Mouse (Mus musculus): ENCODE results near the gene Rnft2. TPM values are rescaled to one million over a fixed set of nuclear protein-coding genes. Genes with fewer than 3 reads are reported as not detected.

The Rnft2 gene
- polyA plus RNA-seq, 1 experiment from 2014 or later = 13.1 TPM

DNA sequence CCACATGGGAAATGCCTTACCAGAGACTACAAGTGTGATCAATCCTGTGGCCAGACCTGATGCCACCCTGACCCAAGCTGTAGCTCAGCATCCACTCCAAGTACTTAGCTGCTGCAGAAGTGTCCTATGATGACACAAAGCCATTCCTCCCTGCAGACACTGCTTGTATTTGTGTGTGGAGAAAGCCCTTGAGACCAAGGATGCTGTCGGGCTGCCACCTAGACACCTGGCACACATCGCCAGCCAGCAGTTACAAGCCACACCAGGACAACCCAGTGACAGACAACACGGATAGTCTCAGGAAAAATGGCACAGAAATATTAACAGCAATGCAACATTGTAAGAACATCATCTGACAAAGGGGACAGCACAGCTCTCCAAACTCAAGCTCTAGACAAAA, 99.5 kb downstream of the Rnft2 start:
- Histone ChIP-seq H3K27me3 (no peaks in the 10 kb centered on the region), H3K4me1 (replicated peaks) (peaks cover 30% of the 10 kb centered on the region), H3K4me2 (replicated peaks) (no peak overlapping the region), H3K36me3 (peaks cover 27% of the 10 kb centered on the region), H3K9me3 (no peaks in the 10 kb centered on the region), H3K27ac (peak overlapping the region; percentile 73), H3K4me3 (replicated peaks) (no peak overlapping the region), H3K9ac (replicated peaks) (no peak overlapping the region)
- 90% methylated on average over 3 of the region's 3 CpGs for WGBS
- no peak for ATAC-seq

DNA sequence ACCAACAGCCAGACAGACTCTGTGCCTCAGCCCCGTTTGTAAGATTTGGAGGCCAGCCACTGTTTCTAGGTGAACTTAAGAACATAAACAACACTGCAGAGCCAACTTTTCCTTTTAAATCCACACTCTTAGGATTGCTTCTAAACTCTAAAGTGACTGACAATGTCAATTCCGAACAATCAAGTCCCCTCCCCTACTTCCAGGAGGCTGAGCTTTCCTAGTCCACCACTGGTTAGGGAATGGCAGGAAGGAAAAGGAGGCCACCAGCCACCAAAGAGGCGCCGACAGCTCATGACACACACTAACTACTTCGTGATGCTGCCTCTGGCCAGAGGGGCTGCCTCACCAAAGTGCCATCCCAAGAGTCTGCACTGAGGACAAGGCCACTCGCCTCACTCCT, 100.1 kb downstream of the Rnft2 start:
- no peak overlapping the region for H3K4me3 ChIP-seq (replicated peaks)
- no peaks in the 10 kb centered on the region for H3K9me3 ChIP-seq
- no peak for ATAC-seq
- no peak overlapping the region for H3K9ac ChIP-seq (replicated peaks)
- H3K27ac ChIP-seq = no peak overlapping the region
- H3K4me1 ChIP-seq (replicated peaks) = peaks cover 30% of the 10 kb centered on the region
- H3K36me3 ChIP-seq = peaks cover 32% of the 10 kb centered on the region
- 91% methylated on average over 6 of the region's 6 CpGs for WGBS
- H3K27me3 ChIP-seq = no peaks in the 10 kb centered on the region
- no peak overlapping the region for H3K4me2 ChIP-seq (replicated peaks)

DNA sequence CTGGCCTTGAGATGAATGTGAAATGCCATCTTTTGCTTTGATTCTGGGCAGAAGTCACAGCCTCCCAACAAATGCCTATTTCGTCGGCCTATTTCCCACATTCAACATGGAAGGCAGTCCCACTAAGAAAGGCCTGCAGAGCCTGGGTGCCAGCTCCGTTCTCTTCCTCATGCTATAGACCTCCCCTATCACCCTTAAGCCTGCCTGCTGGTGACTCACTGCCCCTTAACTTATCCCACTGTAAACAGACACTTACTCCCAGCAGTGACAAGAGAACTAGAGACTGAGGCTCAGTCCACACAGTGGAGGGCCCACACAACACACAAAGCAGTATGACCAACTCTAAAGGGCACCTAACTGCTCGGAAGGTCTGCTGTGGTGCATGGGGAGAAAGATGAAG, 100.6 kb downstream of the Rnft2 start:
- peaks cover 36% of the 10 kb centered on the region for H3K36me3 ChIP-seq
- ATAC-seq = no peak
- 90% methylated on average over 4 of the region's 4 CpGs for WGBS

DNA sequence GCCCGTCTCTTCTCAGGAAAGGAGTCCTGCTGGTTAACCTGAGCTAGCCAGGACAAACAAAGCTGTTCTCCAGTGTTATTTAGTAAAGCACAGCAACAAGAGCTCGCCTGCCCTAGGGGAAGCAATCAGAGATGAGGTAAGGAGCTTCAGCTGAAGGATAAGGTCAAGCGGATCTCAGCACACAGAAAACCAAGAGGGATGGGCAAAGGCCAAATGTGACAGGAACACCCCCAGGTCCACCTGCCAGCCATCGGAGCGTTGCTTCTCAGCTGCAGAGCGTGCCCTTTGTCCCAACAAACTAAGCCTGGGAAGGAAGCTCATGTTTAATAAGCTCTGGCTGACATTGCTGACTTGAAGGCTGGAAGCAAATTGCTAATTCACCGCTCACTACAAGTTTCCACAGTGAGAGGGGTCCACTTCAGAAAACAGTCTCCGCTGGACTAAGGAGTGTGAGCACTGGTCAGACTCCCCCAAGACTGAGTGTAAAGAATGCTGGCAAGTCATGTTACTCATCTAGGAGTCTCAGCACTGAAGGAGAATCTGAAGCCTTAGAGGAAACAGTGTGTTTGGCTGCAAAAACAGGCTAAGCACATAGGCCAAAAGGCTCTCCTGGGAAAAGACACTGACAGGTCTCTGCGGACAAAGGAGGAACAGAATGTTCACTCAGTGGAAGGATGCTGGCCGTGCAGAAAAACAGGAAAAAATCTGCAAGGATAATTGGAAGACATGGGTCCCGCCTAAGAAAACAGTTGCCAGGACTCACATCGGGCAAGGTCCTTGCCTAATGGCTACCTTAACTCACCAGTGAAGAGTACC, 101.5 kb downstream of the Rnft2 start:
- ATAC-seq = no peak
- Histone ChIP-seq H3K27ac (no peak overlapping the region), H3K9ac (replicated peaks) (no peak overlapping the region), H3K4me2 (replicated peaks) (no peak overlapping the region), H3K36me3 (peaks cover 45% of the 10 kb centered on the region), H3K4me3 (replicated peaks) (no peak overlapping the region), H3K4me1 (replicated peaks) (peaks cover 30% of the 10 kb centered on the region), H3K9me3 (no peaks in the 10 kb centered on the region), H3K27me3 (no peaks in the 10 kb centered on the region)
- 83% methylated on average over 12 of the region's 12 CpGs for WGBS

More for the DNA sequence above, 100.6 kb downstream of the Rnft2 start:
- Histone ChIP-seq H3K9me3 (no peaks in the 10 kb centered on the region), H3K27ac (no peak overlapping the region), H3K9ac (replicated peaks) (no peak overlapping the region), H3K4me3 (replicated peaks) (no peak overlapping the region), H3K4me1 (replicated peaks) (peaks cover 30% of the 10 kb centered on the region), H3K4me2 (replicated peaks) (no peak overlapping the region), H3K27me3 (no peaks in the 10 kb centered on the region)

DNA sequence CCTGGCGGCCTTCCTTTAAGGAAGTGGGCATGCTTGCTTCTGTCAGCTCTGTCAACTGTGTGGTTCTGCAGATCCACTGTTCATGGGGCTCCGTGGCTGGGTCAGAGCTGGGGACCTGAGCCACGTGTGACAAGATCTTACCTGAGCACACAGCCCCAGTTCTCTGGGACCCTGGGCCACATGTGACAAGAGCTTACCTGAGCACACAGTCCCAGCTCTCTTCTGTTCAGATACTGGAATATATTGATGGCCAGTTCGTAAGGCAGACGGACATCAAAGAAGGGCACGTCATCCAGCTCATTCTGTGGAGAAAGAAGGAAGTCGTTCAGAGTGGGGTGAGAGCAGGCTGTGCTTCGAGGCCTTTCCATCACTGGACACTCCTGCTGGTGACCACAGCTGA, 102.4 kb downstream of the Rnft2 start:
- Histone ChIP-seq H3K4me1 (replicated peaks) (peaks cover 25% of the 10 kb centered on the region), H3K4me3 (replicated peaks) (no peak overlapping the region), H3K27ac (no peak overlapping the region), H3K9ac (replicated peaks) (no peak overlapping the region), H3K27me3 (no peaks in the 10 kb centered on the region), H3K4me2 (replicated peaks) (no peak overlapping the region), H3K36me3 (peaks cover 51% of the 10 kb centered on the region), H3K9me3 (no peaks in the 10 kb centered on the region)
- ATAC-seq = no peak
- WGBS = 91% methylated on average over 8 of the region's 8 CpGs

Other genes starting within 250 kb of the Rnft2 start
- gene Tesc, start 217.4 kb downstream of the Rnft2 start, polyA plus RNA-seq (2015; fragmentation: Nextera tagmentation; extraction: Ambion mirVana) = 2.9 TPM in 2 replicates
- 22.5 and 25.6 TPM in 2 replicates for gene Fbxw8, start 89.7 kb downstream of the Rnft2 start, polyA plus RNA-seq (2015; fragmentation: Nextera tagmentation; extraction: Ambion mirVana)
- gene Hrk, start 80.5 kb downstream of the Rnft2 start, polyA plus RNA-seq (2015; fragmentation: Nextera tagmentation; extraction: Ambion mirVana) = 0.68 and 0.73 TPM in 2 replicates
- 15.0 and 15.1 TPM in 2 replicates for gene 2410131K14Rik, start 111 bp upstream of the Rnft2 start, polyA plus RNA-seq (2015; fragmentation: Nextera tagmentation; extraction: Ambion mirVana)